Mouse (Mus musculus) liver, postnatal 0 days (tissue): Measurements from ENCODE around the gene Cmah.

ENCODE experiments used
- CTCF ChIP-seq: sonication (generic); IDR thresholded peaks from 2 replicates; pipeline ENCODE4 v1.5.1; 2016; ENCODE audit warnings: antibody characterized with exemption, low read depth
- EP300 ChIP-seq: IDR thresholded peaks from 2 replicates; pipeline ENCODE4 v1.6.1; 2016; ENCODE audit warnings: antibody characterized with exemption, low read depth, mild to moderate bottlenecking

- TF ChIP-seq CTCF = no peak
- TF ChIP-seq EP300 = no peak
Observed at GRCm38 (mm10) chr13:24517757-24518156, 190.6 kb downstream of the Cmah start.
